In the genomic region with DNA sequence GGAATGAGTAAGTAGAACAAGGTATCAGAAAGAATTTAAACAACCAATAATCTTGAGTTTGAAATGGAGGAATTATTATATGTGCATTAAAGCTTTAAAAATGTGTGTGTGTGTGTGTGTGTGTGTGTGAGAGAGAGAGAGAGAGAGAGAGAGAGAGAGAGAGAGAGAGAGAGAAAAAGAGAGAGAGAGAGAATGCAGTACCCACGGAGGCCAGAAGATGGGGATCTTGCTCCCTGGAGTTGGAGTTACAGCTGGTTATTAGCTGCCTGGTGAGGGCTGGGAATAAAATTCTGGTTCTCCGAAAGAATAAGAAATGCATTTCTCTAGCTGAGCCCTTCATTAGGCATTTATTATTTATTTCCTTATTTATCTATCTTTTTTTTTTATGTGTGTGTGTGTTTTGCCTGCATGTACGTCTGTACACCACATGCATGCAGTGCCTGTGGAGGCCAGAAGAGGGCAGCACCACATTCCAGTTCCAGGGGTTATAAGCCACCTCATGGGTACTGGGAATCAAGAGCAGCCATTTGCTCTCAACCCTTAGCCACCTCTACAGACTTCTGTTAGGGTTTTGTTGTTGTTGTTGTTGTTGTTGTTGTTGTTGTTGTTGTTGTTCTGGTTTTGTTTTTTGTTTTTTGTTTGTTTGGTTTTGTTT, we compare ENCODE assay signal across 12 mouse cellular contexts. TPM values are rescaled to one million over a fixed set of nuclear protein-coding genes. Genes with fewer than 3 reads are reported as not detected.
DNase-seq lines count a peak whose midpoint lies in the region; ATAC-seq and TF ChIP-seq lines count a peak whose summit lies in the region.
"Had no signal": no experiment of that assay in that cellular context is flagged by ENCODE, and none has a peak within 500 bp of the region (broad histone marks: within the 10 kb centered on the region; RNA-seq: fewer than 3 reads in every experiment).

No protein-coding gene starts in this region.

- no peak for ATAC-seq in forebrain, postnatal 0 days
- no peak for ATAC-seq in forebrain, embryonic 15.5 days (replicated peaks)
- ATAC-seq in midbrain, postnatal 0 days (ENCODE audit: low FRiP score): no peak
- ATAC-seq: midbrain, embryonic 15.5 days had no signal

- no peaks in the 10 kb centered on the region for H3K36me3 ChIP-seq in forebrain, postnatal 0 days (ENCODE audit: insufficient read depth)
- H3K36me3 ChIP-seq in forebrain, embryonic 15.5 days: no peaks in the 10 kb centered on the region
- H3K36me3 ChIP-seq in midbrain, postnatal 0 days (ENCODE audit: insufficient read depth, low read length): no peaks in the 10 kb centered on the region
- no peaks in the 10 kb centered on the region for H3K36me3 ChIP-seq in midbrain, embryonic 10.5 days
- H3K36me3 ChIP-seq: midbrain, embryonic 15.5 days had no signal

- no peak overlapping the region for H3K4me3 ChIP-seq in forebrain, postnatal 0 days (ENCODE audit: low read depth, low read length)
- H3K4me3 ChIP-seq in forebrain, embryonic 15.5 days: no peak overlapping the region
- no peak overlapping the region for H3K4me3 ChIP-seq in midbrain, postnatal 0 days (ENCODE audit: low read depth, low read length)
- H3K4me3 ChIP-seq in midbrain, embryonic 10.5 days: no peak overlapping the region
- H3K4me3 ChIP-seq in embryonic fibroblast, embryonic 13.5 days (ENCODE audit: insufficient read depth, low read length): no peak overlapping the region
- H3K4me3 ChIP-seq: midbrain, embryonic 15.5 days had no signal

- no peak for TF ChIP-seq POLR2A in embryonic fibroblast, embryonic 13.5 days (IDR thresholded peaks at IDR 0.05; ENCODE audit: low read depth, low read length)

- no peak overlapping the region for H3K27ac ChIP-seq in forebrain, postnatal 0 days (ENCODE audit: low read depth, low read length)
- H3K27ac ChIP-seq in forebrain, embryonic 15.5 days (replicated peaks): no peak overlapping the region
- H3K27ac ChIP-seq in midbrain, postnatal 0 days (ENCODE audit: low read depth, low read length): no peak overlapping the region
- no peak overlapping the region for H3K27ac ChIP-seq in midbrain, embryonic 10.5 days (replicated peaks)
- H3K27ac ChIP-seq in embryonic fibroblast, embryonic 13.5 days (ENCODE audit: insufficient read depth, low read length): no peak overlapping the region
- H3K27ac ChIP-seq: midbrain, embryonic 15.5 days had no signal

- TF ChIP-seq CTCF in forebrain, postnatal 0 days (IDR thresholded peaks at IDR 0.05; ENCODE audit: low read depth): peak; percentile 44
- TF ChIP-seq CTCF in midbrain, postnatal 0 days (IDR thresholded peaks at IDR 0.05): 0 out of 2 replicates have a peak, but pooled peaks have one; percentile 32
- TF ChIP-seq CTCF in embryonic fibroblast, embryonic 13.5 days (IDR thresholded peaks at IDR 0.05; ENCODE audit: borderline replicate concordance, insufficient read depth, low read length): peak; percentile 38; the same call in 1 of the 2 replicates

- no peak for DNase-seq in forebrain, postnatal 0 days
- no peak for DNase-seq in midbrain, postnatal 0 days (ENCODE audit: low spot score)
- no peak for DNase-seq in midbrain, embryonic 10.5 days (ENCODE audit: low spot score)
- DNase-seq in thymus, postnatal 4 days: peak; percentile 70
- no peak for DNase-seq in frontal cortex, adult 2 months (ENCODE audit: extremely low spot score in 1 of 2, low spot score in 1 of 2)
- DNase-seq in frontal cortex, postnatal 25 days (ENCODE audit: low spot score in 2 of 2): no peak
- DNase-seq: cerebellum, adult 9-10 months; left cerebral cortex, postnatal 4 days; right cerebral cortex, postnatal 14 days had no signal

- no peak overlapping the region for H3K9ac ChIP-seq in forebrain, postnatal 0 days
- no peak overlapping the region for H3K9ac ChIP-seq in forebrain, embryonic 15.5 days (replicated peaks)
- H3K9ac ChIP-seq in midbrain, postnatal 0 days (replicated peaks; ENCODE audit: low read length, poor library complexity, severe bottlenecking): no peak overlapping the region
- H3K9ac ChIP-seq: midbrain, embryonic 15.5 days had no signal

- WGBS in forebrain, postnatal 0 days: 48% methylated on average over 3 of the region's 3 CpGs
- WGBS in forebrain, embryonic 15.5 days: 35% methylated on average over 3 of the region's 3 CpGs
- 41% methylated on average over 3 of the region's 3 CpGs for WGBS in midbrain, postnatal 0 days
- WGBS in midbrain, embryonic 10.5 days: 31% methylated on average over 3 of the region's 3 CpGs

- H3K27me3 ChIP-seq in forebrain, postnatal 0 days (ENCODE audit: insufficient read depth, low read length): no peaks in the 10 kb centered on the region
- no peaks in the 10 kb centered on the region for H3K27me3 ChIP-seq in forebrain, embryonic 15.5 days
- no peaks in the 10 kb centered on the region for H3K27me3 ChIP-seq in midbrain, postnatal 0 days (ENCODE audit: insufficient read depth, low read length)
- no peaks in the 10 kb centered on the region for H3K27me3 ChIP-seq in midbrain, embryonic 10.5 days (ENCODE audit: low read depth, poor library complexity, severe bottlenecking)
- H3K27me3 ChIP-seq: midbrain, embryonic 15.5 days had no signal

- H3K4me2 ChIP-seq in forebrain, postnatal 0 days (ENCODE audit: low read depth): no peak overlapping the region
- H3K4me2 ChIP-seq in forebrain, embryonic 15.5 days (replicated peaks): no peak overlapping the region
- no peak overlapping the region for H3K4me2 ChIP-seq in midbrain, postnatal 0 days (ENCODE audit: low read depth, low read length, poor library complexity, severe bottlenecking)
- H3K4me2 ChIP-seq: midbrain, embryonic 15.5 days had no signal

- H3K9me3 ChIP-seq in forebrain, postnatal 0 days (ENCODE audit: low read length): no peaks in the 10 kb centered on the region
- no peaks in the 10 kb centered on the region for H3K9me3 ChIP-seq in forebrain, embryonic 15.5 days
- H3K9me3 ChIP-seq in midbrain, postnatal 0 days (ENCODE audit: low read length): no peaks in the 10 kb centered on the region
- H3K9me3 ChIP-seq in midbrain, embryonic 10.5 days (replicated peaks): 0 out of 2 replicates have a peak, but pooled peaks cover 5% of the 10 kb centered on the region
- H3K9me3 ChIP-seq: midbrain, embryonic 15.5 days had no signal

- H3K4me1 ChIP-seq in forebrain, postnatal 0 days (ENCODE audit: insufficient read depth): no peaks in the 10 kb centered on the region
- H3K4me1 ChIP-seq in forebrain, embryonic 15.5 days: no peaks in the 10 kb centered on the region
- no peaks in the 10 kb centered on the region for H3K4me1 ChIP-seq in midbrain, postnatal 0 days (ENCODE audit: insufficient read depth, low read length)
- H3K4me1 ChIP-seq in midbrain, embryonic 10.5 days: 0 out of 2 replicates have a peak, but pooled peaks cover 4% of the 10 kb centered on the region
- no peaks in the 10 kb centered on the region for H3K4me1 ChIP-seq in embryonic fibroblast, embryonic 13.5 days (ENCODE audit: control insufficient read depth, insufficient read depth, low read length)
- H3K4me1 ChIP-seq: midbrain, embryonic 15.5 days had no signal

RNA-seq across cellular contexts. Expression of gene Chst8, which starts 13.9 kb away (rescaled TPM):
- 17.6 and 22.2 TPM in 2 replicates for total RNA-seq in forebrain, postnatal 0 days (2014; rRNA removed)
- 10.8 and 14.2 TPM in 2 replicates for polyA plus RNA-seq in forebrain, postnatal 0 days (2015; fragmentation: Nextera tagmentation; extraction: Ambion mirVana)
- 8.8 and 9.6 TPM in 2 replicates for polyA plus RNA-seq in forebrain, embryonic 15.5 days (2015; fragmentation: Nextera tagmentation; extraction: Ambion mirVana)
- 17.4 and 20.1 TPM in 2 replicates for total RNA-seq in midbrain, postnatal 0 days (2014; rRNA removed)
- 13.5 and 16.2 TPM in 2 replicates for polyA plus RNA-seq in midbrain, postnatal 0 days (2015; fragmentation: Nextera tagmentation; extraction: Ambion mirVana)
- polyA plus RNA-seq in midbrain, embryonic 10.5 days (2016; fragmentation: Nextera tagmentation; extraction: Ambion mirVana): 5.3 and 9.5 TPM in 2 replicates
- not detected in 2 replicates for polyA plus RNA-seq in embryonic fibroblast, embryonic 13.5 days (2011; ENCODE audit: insufficient read length, low read depth, missing spikeins)
- polyA plus RNA-seq in frontal cortex, adult 2 months (2012; rRNA removed): 12.3 and 12.5 TPM in 2 replicates
